Mouse (Mus musculus) spleen, adult 2 months (tissue): ENCODE results near the gene Cpt1c.

Experiments used
- CTCF ChIP-seq: fragments of 200-500 bp; IDR thresholded peaks from 2 replicates; pipeline ENCODE4 v1.5.1; 2011; ENCODE audit warnings: mild to moderate bottlenecking, inconsistent platforms; ENCODE audit not compliant: insufficient read depth, insufficient read length, insufficient replicate concordance; ENCODE audit errors: extremely low read depth
- POLR2A ChIP-seq: fragments of 200-500 bp; IDR thresholded peaks from 2 replicates; pipeline ENCODE4 v1.6.1; 2011; ENCODE audit warnings: low read depth, low read length, inconsistent platforms

DNA sequence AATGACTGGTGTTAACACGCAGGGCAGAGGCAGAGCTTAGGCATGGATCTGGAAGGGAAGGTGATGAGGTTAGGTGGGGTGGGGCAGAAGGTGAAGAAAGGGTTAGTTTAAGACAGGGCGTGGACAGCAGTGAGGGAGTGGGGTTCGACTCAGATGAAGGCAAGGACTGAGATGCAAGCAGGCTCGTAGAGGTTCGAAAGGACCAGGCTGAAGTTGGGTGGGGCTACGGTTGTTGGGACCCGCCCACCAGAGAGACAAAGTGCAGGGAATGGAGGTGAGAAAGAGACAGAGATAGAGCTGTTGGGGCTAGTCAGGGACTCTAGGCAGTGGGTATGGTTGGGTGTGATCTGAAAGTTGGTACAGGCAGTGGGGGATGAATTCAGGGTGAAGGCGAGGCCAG is 12.3 kb downstream of the Cpt1c start:
- TF ChIP-seq CTCF (no peak), POLR2A (no peak)
